Mouse (Mus musculus): Measurements from ENCODE around the gene Ubl4b.

The Ubl4b gene

DNA sequence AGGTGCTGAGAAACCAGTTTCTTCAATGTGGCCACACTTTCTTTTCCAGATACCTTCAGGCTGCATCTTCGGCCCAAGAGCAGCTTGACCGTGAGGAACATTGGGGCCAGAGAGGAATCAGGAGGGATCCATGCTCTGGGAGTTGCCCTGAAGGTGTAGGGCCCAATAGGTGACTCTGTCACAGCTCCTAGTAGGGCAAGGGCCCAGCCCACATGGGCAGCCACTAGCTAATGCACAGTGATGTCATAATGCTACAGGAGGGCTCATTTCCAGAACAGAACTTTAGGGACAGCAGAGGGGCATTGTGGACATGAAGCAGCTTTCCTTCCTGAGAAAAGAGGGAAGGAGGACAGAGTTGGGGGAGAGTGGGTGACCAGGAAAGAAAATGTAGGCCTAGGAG lies at the start of gene Ubl4b:
Gene Ubl4b, minus strand, starts transcription at position 232 of the 400 bp plus-strand sequence.
- no peak for DNase-seq (ENCODE audit: low spot score)

DNA sequence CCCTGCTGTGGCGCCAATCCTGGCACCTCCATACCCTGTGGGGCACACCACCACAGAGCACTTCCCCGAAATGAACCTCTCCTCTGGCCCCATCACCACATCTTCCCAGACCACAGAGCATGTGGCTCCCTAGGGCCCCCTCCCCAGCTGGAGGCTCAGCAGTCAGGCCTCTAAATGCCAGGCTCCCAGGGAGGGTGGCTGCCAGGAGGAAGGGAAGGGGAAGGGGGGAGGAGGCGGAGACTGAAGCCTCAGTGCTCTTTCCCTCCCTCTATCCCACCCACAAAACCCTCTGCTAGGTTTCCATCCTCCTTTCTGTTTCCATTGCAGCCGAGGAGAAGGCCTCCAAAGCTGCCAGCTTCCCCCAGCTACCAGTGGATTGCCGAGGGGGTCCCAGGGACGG lies 45.3 kb upstream of the Ubl4b start:
- no peak for DNase-seq (ENCODE audit: low spot score)

DNA sequence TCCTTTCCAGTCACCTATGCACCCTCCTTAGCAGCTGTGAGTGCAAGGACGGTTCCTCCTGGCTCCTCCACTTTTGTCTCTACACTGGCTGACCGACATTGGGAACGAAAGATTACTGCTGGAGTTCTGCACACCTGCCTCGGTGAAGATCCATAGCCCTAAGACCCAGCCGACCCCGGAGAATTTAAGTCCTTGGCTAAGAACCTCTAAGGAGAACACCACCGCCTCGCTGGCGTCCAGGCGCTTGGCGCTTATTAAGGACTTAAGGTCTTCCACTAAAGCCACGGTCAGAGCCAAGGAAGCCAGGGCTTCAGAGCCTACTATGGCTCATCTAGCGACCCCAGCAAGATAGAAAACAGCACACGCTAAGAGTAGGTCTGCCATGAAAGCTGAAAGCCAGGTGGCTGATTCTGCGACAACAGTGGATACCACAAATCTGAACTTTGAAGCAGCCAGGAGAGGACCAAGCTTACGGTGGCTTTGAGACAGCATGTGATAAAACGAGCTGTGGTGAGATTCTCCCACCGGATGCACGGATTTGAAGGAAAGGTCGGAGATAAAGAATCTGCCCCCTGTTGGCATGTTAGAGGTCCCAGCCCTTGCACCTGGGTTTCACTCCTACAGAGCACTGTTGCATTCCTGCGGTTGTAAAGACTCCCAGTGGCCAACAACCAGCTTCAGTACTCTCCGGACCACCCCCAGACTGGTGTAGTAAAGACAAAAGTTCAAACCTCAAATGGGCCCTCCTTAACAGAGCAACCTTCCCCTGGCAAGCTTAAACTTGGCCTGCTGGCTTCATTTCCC lies 42.9 kb upstream of the Ubl4b start:
- no peak for DNase-seq (ENCODE audit: low spot score)

DNA sequence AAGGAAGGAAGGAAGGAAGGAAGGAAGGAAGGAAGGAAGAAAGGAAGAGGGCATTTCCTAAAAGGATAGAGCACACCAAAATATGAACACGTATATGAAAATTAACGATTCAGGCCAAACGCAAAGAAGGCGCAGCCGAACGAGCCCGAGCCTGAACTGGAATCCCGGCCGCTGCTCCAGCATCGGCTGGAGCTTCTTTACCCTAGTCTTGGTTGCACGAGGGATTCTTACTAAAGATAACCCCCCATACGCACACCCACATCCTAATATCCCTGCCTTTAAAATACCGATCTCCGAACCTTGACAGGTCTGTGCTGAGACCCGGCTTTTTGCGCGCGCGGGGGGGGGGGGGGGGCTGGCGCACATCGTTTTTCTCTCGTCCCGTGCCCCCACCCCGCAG lies 42.3 kb upstream of the Ubl4b start:
- DNase-seq (ENCODE audit: low spot score) = no peak

DNA sequence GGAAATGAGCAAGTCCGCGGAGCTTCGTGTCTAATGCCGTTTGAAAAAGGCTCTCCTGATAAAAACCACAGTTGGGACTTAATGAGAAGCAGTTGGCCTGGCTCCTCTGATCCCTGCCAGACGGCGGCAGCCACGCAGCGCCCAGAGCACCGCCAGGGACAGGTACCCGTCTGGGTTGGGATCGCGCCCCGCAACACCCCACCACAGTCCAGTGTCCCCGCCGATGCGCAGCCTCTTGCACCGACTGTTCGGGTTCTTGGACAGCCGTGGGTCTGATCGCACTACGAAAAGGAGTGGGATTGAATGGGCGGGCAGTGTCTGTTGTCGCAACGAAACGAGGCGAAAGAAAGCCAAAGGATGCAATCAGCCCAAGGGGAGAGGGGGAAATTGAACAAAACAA lies 41.7 kb upstream of the Ubl4b start:
- DNase-seq (ENCODE audit: low spot score) = peak; percentile 35

DNA sequence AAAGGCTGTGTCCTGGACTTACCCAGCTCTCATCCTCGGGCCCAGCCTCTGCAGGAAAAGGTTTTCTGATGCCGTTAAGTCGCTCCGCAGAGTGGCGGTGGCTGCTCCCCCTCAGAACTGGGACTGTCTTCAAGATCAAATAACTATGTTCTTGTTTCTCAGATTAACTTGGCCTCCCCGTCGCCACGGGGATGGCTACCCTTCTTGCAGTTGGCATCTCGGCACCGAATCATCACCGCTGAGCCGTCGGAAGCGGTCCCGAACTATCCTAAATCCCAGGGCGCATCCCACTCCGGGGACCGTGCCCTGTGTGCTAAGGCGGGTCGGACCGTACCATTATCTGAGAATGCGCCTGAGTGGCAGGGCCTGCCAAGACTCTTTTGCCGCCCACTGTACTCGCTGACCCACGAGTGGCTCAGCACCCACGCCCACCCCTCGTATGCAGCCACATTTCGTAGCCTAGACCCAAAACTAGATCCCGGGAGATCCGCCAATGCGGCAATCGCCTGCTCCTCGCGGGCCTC lies 41.1 kb upstream of the Ubl4b start:
- no peak for DNase-seq (ENCODE audit: low spot score)

DNA sequence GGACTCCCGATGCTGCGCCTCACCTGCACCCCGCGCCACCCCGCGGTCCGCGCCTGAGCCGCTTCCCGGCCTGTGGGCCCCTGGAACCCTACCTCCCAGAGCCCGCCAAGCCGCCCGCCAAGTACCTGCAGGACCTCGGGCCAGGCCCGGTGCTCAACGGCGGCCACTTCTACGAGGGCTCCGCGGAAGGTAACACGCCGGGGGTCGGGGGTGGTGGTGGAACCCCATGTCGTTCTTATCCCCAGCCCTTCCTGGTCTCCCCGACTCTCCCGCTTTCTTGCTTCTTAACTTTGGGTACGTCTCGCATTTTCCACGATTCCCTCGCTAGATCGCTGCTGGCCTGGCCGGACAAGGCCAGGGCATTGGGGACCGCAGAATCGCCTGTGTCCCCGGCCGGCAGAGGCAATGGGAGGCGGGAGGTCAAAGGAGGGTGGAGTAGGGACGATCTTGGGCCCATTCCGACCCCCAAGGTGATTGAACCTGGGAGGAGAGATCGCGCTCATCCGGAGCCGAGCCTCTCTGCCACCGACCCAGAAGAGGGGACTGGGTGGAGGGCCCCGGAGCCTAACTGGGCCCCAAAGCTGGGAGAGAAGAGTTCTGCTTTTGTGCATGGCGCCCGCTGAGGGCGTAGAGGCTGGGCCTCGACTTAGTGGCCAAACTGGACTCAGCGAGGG lies 40.5 kb upstream of the Ubl4b start:
- no peak for DNase-seq (ENCODE audit: low spot score)

DNA sequence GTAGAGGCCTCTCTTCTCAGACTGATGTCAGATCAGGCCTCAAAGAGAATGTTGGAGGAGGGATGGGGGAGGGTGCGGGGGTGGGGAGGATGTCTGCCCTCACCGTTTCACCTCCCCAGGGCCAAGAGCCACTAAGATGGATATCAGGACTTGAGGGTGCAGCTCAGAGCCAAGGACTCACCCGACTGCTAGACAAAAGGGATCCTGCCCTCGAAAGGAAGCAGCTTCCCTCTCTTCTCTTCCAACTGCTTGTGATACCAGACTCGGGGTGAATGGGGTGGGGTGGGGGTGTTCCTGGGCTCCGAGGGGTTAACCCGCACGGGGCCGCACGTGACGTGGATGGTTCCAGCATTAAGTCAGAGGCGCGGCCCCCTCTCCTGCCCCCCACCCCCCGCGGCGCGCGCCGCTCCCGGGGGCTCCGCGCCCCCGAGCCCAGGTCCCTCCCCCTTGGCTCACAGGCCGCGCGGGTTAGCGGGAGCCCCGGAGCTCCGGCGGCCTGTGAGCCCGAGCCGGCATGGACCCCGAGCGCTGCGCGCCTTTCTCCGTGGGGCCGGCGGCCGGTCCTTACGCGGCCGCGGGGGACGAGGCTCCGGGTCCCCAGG lies 39.9 kb upstream of the Ubl4b start, which contains the start of gene Alx3:
Gene Alx3, plus strand, starts transcription at position 370 of the 602 bp plus-strand sequence.
- DNase-seq (ENCODE audit: low spot score) = no peak

DNA sequence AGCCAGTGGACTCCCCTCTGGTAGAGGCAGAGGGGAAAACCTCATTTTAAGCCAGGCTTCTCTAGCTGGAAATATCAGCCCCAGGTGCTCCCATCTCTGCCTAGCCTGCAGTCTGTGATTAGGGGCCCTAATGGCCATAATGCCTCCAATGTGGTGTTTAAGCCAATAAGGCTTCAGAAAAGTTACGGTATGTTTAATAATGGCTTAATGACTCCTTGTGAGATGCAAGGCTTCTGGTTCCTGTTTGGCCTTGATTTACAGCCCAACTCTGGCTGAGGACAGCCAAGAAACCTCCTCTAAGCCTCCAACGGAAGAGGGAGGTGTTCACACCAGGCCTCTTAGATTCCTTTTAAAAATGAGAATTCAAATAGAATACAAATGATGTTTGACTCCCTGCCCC lies 38.8 kb upstream of the Ubl4b start:
- no peak for DNase-seq (ENCODE audit: low spot score)

DNA sequence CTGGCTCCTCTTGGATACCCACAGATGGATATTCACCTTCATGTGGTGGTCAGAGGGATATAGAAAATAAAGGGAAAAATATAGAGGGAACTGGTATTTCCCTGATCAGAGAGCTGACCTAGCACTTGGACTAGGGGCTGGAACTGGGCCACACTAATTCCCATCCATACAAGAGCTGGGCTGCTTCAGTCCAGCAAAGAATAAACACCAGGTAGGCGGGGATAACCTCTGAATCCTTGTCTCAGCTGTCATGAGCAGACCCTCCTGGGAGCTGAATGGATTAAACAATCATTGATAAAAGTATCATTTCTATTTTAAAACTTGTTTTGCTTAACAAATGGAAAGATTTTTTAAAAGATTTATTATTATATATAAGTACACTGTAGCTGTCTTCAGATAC lies 36.7 kb upstream of the Ubl4b start:
- DNase-seq (ENCODE audit: low spot score) = no peak

DNA sequence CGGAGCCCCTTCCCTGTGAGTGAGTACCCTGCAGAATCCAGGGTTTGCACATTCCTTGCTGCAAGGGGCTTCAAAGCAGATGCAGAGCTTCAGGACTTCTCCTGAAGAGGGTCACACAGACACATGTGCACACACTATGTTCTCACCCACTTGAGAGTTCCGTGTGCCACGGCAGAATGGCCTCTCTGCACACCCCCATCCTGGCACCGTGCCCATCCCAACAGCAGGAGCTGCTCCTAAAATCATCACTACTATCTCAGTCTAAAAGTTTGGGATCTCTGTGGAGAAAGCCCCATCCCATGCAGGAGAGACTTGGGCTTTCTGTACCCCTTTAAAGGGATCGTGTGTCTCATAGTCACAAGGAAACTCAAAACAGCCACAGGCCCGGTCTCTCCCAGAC lies 31.6 kb upstream of the Ubl4b start:
- no peak for DNase-seq (ENCODE audit: low spot score)

DNA sequence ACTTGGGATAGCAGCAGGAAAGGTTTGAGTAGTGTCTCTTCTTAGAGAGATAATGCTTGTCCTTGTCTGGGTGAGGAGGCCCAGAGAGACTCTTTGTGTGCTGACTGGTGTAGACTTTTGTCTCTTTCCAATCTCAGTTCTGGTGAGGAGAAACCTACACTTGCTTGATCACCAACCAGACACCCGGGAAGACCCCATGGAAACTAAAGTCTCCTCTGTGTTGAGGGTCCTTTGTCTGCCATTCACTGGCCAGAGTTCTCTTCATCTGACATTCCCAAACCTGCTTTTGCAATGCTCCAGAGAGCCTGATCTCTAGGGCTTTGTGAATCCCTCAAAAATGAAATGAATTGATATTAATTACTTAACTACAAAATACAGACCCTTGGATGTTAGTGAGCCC lies 29.0 kb upstream of the Ubl4b start:
- no peak for DNase-seq (ENCODE audit: low spot score)

DNA sequence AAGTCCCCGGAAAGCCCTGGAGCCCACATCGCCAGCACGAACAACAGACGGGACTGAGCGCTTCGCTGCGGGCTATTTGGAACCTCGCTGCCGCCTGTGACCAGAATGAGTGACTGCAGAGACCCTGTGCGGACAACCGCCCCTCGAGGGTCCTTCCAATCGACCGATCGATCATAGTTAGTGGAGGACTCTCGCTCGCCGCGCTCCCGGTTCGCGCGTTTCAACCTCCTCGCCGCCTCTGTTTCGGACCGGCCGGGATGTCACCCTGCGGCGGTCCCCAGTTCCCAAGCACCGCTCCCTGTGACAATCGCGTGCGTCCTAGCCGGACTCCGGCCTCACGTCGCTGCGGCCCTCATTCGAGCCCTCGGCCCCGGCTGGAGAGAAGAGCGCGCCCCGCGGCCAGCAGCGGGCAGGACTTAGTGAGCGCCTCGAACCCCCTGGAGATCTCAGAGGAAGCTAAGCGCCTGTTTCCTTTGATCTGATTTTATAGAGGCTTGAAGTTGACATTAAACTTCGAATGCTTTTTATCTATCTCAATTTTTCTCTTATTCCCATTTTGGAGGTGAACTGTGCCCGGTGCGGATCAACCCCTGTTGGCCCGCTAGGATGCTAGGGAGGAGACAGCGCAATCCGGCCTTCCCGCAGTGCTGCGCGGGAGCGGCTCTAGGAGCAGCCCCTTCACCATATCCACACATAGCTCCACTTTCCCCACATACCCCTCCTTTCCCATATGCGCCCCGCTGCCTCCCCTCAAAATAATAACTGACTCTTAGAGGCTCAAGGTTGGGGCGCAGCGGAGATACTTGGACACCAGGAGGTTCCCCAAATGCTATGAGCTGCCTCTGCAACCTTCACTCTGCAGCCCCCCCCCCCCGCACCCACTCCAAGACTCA lies 28.2 kb upstream of the Ubl4b start:
- no peak for DNase-seq (ENCODE audit: low spot score)

DNA sequence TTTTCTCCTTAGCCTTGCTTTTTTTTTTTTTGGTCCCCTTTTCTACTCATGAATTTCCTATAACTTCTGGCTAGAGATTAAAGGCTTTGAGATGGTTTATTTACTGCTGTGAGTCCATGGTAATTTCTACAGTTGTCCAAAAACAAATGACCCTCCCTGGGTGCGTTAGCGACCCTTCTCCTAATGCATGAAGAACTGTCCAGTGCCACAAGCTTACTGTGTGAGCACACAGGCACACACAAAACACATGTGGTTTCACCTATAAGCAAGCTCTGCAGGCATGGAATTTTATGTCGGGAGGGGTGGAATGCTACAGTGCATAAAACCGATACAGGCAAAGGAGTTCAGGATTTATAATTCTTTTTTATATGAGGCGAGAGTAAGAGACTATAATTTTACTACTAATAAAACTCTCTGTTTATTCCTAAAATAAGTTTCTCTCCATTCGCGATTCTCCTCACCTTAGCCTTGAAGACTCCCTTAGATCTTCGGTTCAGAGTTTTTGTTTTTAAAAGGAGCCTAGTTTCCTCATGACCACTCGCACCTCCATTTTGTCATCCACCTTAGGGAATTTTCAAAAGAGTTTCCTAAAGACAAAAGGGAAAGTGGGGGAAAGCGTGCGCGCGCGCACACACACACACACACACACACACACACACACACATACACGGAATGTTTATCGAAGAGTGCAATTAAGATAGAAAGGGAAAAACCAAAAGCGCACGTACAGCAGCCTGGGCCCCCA lies 27.4 kb upstream of the Ubl4b start:
- DNase-seq (ENCODE audit: low spot score) = no peak

DNA sequence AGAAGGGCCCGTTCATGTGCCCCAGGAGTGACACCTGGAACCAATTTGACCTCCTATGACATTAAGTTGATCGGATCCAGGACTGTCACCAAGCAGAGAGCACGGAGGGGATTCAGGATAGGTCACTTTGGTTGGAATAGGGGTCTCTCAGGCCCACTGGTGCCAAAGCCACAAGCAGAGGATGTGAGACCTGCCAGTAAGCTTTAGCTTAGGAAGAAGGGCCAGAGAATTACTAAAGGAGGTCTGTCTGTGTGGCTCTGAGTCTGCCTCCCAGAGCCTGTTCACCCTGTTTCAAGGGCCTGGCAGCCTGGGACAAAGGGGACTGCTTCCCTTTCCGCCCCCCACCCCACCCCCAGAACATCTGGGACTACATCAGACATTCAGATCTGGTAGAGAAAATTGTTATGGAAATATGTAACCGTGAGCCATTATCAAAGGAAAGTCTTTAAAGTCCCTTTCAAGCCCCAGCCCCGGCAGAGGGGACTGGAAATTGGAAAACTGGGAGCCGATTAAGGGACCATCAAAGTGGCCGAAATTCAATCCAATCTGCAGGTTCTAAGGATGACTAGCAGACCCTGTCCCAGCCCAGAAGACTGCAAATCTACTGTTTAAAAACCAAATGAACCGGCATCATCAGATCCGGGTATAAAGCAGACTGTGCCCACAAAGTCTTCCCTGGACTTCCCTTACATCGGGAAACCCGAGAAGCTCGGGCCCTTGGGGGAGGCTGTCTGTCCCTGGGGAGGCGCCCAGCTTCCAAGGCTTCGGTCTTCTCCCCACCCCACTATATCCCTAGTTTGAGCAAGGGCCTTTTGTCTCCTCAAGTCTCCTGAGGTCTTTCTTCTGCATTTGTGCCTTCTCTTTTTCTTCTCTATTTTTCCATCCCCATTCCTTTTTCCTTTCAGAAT lies 26.5 kb upstream of the Ubl4b start:
- no peak for DNase-seq (ENCODE audit: low spot score)

DNA sequence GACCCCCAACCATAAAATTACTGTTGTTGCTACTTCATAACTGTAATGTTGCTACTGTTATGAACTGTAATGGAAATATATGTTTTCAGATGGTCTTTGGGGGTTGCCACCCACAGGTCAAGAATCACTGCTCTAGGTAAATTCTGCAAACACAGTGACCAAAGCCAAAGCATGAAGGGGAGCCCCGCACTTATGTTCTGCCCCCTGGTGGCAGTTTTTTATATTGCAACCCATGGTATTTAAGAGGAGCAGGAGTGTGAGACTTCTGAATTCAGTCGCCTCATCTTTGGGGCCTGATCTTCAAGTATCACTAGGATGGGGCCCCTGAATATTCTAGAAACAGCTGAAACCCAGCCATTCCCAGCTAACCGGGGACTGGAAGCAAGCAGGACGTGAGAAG lies 24.6 kb upstream of the Ubl4b start:
- DNase-seq (ENCODE audit: low spot score) = no peak

DNA sequence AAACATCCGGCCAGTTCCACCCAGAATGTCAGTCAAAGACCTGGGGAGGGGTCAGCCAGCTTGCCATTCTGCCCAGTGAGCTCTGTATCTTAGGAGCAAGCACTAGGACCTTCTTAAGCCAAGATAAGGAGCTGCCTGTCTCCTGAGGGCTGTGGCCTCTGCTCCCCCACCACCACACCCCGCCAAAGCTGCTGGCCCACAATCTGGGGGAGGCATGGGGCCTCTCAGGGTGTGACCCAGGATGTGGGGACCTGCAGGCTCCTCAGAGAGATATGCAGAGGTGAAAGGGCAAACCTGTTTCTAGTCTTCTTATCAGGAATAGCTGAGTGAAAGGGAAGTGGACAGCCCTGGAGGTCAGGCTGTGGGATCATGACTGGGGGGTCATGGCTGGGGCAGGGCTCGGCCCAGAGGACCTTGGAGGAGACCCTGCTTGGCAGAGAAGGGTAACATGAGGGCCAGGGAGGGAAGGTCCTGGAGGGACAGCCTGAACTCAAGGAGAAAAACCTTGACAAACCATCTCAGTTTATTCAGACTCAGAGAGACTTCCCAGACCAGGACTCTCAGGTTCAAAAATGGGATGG lies 23.0 kb upstream of the Ubl4b start:
- no peak for DNase-seq (ENCODE audit: low spot score)

DNA sequence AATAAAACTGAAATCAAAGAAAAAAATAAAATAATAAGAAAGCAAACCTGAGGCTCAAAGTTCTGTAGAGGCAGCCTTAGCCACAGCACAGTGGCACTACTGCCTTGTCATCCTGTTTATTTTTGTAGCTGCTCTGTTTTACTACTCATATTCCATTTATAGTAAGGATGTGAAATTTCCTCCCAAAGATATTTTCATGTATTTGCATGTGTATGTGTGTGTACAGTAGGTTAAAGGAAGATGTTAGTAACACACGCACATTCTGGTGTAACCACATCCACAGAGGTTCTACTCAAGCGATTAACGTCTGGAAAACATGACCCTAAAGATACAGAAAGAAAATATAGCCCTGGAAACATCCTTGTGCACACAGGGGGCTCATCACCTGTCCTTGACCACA lies 21.9 kb upstream of the Ubl4b start:
- DNase-seq (ENCODE audit: low spot score) = no peak

DNA sequence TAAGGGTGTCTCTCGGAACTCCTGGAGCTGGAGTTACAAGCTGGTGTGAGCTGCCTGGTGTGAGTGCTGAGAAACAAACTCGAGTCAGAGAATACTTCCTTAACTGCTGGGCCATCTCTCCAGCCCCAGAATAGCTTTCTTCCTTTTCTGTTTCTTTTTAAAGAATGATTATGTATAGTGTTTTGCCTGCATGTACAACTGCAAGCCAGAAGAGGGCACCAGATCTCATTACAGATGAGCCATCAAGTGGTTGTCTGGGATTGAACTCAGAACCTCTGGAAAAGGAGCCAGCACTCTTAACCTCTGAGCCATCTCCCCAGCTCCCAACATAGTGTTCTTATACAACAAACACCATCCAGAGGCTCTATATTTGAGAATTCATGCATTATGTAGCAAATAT lies 16.3 kb upstream of the Ubl4b start:
- DNase-seq (ENCODE audit: low spot score) = no peak

DNA sequence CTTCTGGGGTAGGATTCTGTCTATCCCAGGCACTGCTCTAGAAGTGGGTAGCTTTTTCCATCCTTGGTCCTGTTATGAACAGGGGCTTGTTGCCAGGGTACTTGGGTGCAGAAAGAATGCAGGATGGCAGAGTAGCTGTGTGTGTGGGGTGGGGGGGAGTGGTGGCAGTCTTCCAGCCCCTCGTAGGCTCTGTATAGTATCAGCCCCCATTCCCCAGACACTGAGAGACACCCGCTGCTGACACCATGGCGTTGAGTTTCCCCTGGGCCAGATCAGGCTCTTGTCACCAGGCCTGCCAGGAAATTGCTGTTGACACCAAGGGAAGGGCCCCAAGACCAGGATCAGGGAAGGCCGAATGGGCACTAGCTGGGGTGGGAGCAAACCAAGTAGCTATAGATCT lies 13.8 kb upstream of the Ubl4b start:
- DNase-seq (ENCODE audit: low spot score) = no peak

Data from ovary, postnatal 36 days (tissue).